Mouse (Mus musculus) megakaryocyte, embryonic 14.5 days (primary cell): ENCODE data around the gene Wnt11.

Experiments
- FLI1 ChIP-seq: IDR thresholded peaks from 2 replicates; pipeline ENCODE4 v1.6.1; 2012; ENCODE audit warnings: low read length, inconsistent platforms, mixed read lengths
- GATA1 ChIP-seq: IDR thresholded peaks from 3 replicates; pipeline ENCODE4 v1.6.1; 2012; ENCODE audit warnings: mixed read lengths, low read length, inconsistent platforms, borderline replicate concordance

- TF ChIP-seq FLI1 (no peak), GATA1 (no peak)
Observed at GRCm38 (mm10) chr7:98856128-98856527, 21.2 kb downstream of the Wnt11 start.
